Mouse (Mus musculus): ENCODE results near the gene Rhbg.

- TF ChIP-seq CTCF (conservative IDR thresholded peaks at IDR 0.05; ENCODE audit: insufficient read depth, insufficient read length, low read depth, low read length) (no peak), POLR2A (IDR thresholded peaks at IDR 0.05; ENCODE audit: low read depth, low read length) (no peak)
Measured at GRCm38 (mm10) chr3:88287110-88287509, 32.6 kb upstream of the Rhbg start, which contains the start of gene Gm38392.
